Mouse (Mus musculus): ENCODE results near the gene Tns2. TPM values are rescaled to one million over a fixed set of nuclear protein-coding genes. Genes with fewer than 3 reads are reported as not detected.

Gene Tns2
- total and polyA plus RNA-seq, 3 experiments, result 0.42 to 3.1 TPM; not detected in 1

- TF ChIP-seq TAL1 (IDR thresholded peaks at IDR 0.05; ENCODE audit: low read length), result peak; percentile 52
- TF ChIP-seq TCF12 (IDR thresholded peaks at IDR 0.05; ENCODE audit: low read depth, low read length), result no peak
- no peak for TF ChIP-seq ZNF384 (IDR thresholded peaks at IDR 0.05; ENCODE audit: low read depth, low read length)
- Histone ChIP-seq H3K27me3 (ENCODE audit: control insufficient read depth in 1 of 2, insufficient read depth in 2 of 2, low read length in 2 of 2) (no peaks in the 10 kb centered on the region), H3K27ac (ENCODE audit: control insufficient read depth, low read depth, low read length) (no peak overlapping the region)
Observed at GRCm38 (mm10) chr15:102134709-102135108, 34.5 kb downstream of the Tns2 start.

DNA sequence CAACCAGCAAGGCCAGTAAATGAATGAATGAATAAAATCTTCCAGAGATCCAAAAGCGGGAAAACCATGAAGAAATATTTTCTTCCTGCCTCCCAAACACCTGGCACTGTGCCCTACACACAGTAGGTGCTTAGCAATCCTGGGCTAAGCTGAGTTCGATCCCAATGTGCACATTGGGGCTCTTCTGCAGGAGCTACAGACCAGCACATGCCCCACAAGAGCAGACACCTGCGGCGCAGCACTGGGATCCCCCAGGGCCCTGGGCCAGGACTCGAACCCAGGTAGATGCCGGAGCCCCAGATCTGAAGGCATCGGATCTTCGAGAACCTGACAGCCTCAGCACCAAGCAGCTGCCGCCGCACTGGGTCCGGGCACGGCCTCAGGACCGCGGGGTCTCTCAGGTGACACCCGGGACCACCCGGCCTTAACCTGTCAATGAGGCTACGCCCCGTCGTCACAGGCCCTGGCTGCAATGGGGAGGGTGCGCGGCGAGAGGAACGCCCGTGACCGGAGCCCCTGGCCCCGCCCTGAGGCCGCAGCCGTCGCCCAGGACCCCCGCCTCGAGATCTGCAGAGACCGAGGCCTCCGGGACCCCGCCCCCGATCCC is 35.4 kb downstream of the Tns2 start:
- DNase-seq (ENCODE audit: low read depth, low spot score), result no peak
- Histone ChIP-seq H3K4me3 (ENCODE audit: control insufficient read depth in 1 of 2, insufficient read depth in 1 of 2, low read depth in 2 of 2, low read length in 2 of 2) (peak overlapping the region; percentile 93 to 97), H3K36me3 (ENCODE audit: control insufficient read depth in 1 of 2, insufficient read depth in 2 of 2, low read length in 2 of 2) (peaks cover 6 to 16% of the 10 kb centered on the region in 2 experiments), H3K27me3 (ENCODE audit: control insufficient read depth in 1 of 2, insufficient read depth in 2 of 2, low read length in 2 of 2) (no peaks in the 10 kb centered on the region), H3K4me1 (ENCODE audit: control insufficient read depth in 1 of 2, insufficient read depth in 2 of 2, low read length in 2 of 2) (peaks cover 9 to 12% of the 10 kb centered on the region in 2 experiments), H3K79me2 (ENCODE audit: control insufficient read depth, insufficient read depth, low read length, poor library complexity) (peaks cover 12% of the 10 kb centered on the region), H3K27ac (ENCODE audit: control insufficient read depth, low read depth, low read length) (peak overlapping the region; percentile 23), H3K9ac (ENCODE audit: control insufficient read depth, low read depth, low read length, poor library complexity, severe bottlenecking) (peak overlapping the region; percentile 88), H3K9me3 (replicated peaks; ENCODE audit: insufficient read depth, low read length) (no peaks in the 10 kb centered on the region)
- TF ChIP-seq ZKSCAN1 (IDR thresholded peaks at IDR 0.05; ENCODE audit: low read depth, low read length) (peak; percentile 98), POLR2A (IDR thresholded peaks at IDR 0.05; ENCODE audit: control insufficient read depth in 1 of 2, insufficient read depth in 1 of 2, low read depth in 1 of 2, low read length in 2 of 2, poor library complexity in 1 of 2) (peak in 1 of 2 experiments; percentile 52; a peak in 1 of 4 replicates), HCFC1 (IDR thresholded peaks at IDR 0.05; ENCODE audit: low read depth, low read length) (no peak), ETS1 (IDR thresholded peaks at IDR 0.05; ENCODE audit: low read depth, low read length) (no peak), TCF12 (IDR thresholded peaks at IDR 0.05; ENCODE audit: low read depth, low read length) (no peak), MYB (IDR thresholded peaks at IDR 0.05; ENCODE audit: low read depth, low read length) (no peak)

More at GRCm38 (mm10) chr15:102134709-102135108, 34.5 kb downstream of the Tns2 start:
- peaks cover 9 to 16% of the 10 kb centered on the region in 2 experiments for H3K36me3 ChIP-seq (ENCODE audit: control insufficient read depth in 1 of 2, insufficient read depth in 2 of 2, low read length in 2 of 2)
- peak overlapping the region; percentile 88; the same call in 1 of the 2 replicates for H3K9ac ChIP-seq (ENCODE audit: control insufficient read depth, low read depth, low read length, poor library complexity, severe bottlenecking)
- H3K79me2 ChIP-seq (ENCODE audit: control insufficient read depth, insufficient read depth, low read length, poor library complexity), result peaks cover 12% of the 10 kb centered on the region
- H3K9me3 ChIP-seq (replicated peaks; ENCODE audit: insufficient read depth, low read length), result no peaks in the 10 kb centered on the region
- peak; percentile 46 for DNase-seq (ENCODE audit: low read depth, low spot score)
- peak overlapping the region in 1 of 2 experiments; percentile 97; a peak in 1 of 4 replicates for H3K4me3 ChIP-seq (ENCODE audit: control insufficient read depth in 1 of 2, insufficient read depth in 1 of 2, low read depth in 2 of 2, low read length in 2 of 2)
- peaks cover 9 to 12% of the 10 kb centered on the region in 2 experiments for H3K4me1 ChIP-seq (ENCODE audit: control insufficient read depth in 1 of 2, insufficient read depth in 2 of 2, low read length in 2 of 2)

DNA sequence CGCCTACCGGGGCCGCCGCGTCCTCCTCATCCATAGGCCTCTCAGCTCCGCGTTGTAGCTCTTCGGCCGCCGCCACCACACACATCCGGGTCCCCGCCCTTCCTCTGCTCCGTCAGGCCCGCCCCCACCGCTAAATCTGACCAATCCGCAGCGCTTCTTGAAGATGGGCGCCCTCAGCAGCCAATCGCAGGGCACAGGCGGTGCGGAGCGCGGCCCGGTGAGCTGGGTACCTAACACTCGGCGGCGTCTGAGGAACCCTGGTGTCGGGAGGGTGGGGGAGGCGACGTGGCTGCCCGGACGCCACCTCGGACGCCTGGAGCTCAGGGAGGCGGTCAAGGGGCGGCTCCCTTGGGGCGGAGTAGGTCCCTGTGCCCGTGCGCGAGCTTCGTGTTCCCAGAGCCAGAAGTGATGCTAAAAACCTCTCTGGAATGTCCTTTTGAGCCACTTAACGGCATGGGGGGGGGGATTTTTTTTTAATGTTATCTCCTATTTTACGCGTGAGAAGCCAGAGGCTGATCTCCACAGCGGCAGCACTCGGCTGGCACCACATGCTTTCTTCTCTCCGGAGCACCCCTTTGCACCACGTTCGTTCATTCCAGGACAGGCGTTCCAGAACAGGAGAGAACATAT is 36.0 kb downstream of the Tns2 start, which contains the start of gene Spryd3:
Spryd3 (minus strand) TSS at position 106 of the 630 bp plus-strand sequence.
- H3K36me3 ChIP-seq (ENCODE audit: control insufficient read depth in 1 of 2, insufficient read depth in 2 of 2, low read length in 2 of 2), result peaks cover 3 to 16% of the 10 kb centered on the region in 2 experiments
- no peaks in the 10 kb centered on the region for H3K27me3 ChIP-seq (ENCODE audit: control insufficient read depth in 1 of 2, insufficient read depth in 2 of 2, low read length in 2 of 2)
- peaks cover 12% of the 10 kb centered on the region for H3K79me2 ChIP-seq (ENCODE audit: control insufficient read depth, insufficient read depth, low read length, poor library complexity)
- peaks cover 9 to 12% of the 10 kb centered on the region in 2 experiments for H3K4me1 ChIP-seq (ENCODE audit: control insufficient read depth in 1 of 2, insufficient read depth in 2 of 2, low read length in 2 of 2)
- peak within 1 kb of the TSS; percentile 93 to 97 for H3K4me3 ChIP-seq (ENCODE audit: control insufficient read depth in 1 of 2, insufficient read depth in 1 of 2, low read depth in 2 of 2, low read length in 2 of 2)
- H3K9ac ChIP-seq (ENCODE audit: control insufficient read depth, low read depth, low read length, poor library complexity, severe bottlenecking), result peak within 1 kb of the TSS; percentile 88
- peak; percentile 99 for DNase-seq (ENCODE audit: low read depth, low spot score)
- peak within 1 kb of the TSS; percentile 40 for H3K27ac ChIP-seq (ENCODE audit: control insufficient read depth, low read depth, low read length)
- no peaks in the 10 kb centered on the region for H3K9me3 ChIP-seq (replicated peaks; ENCODE audit: insufficient read depth, low read length)
- TF ChIP-seq ZKSCAN1 (IDR thresholded peaks at IDR 0.05; ENCODE audit: low read depth, low read length) (no peak), ZMIZ1 (IDR thresholded peaks at IDR 0.05; ENCODE audit: low read depth, low read length) (peak; percentile 49), SIN3A (IDR thresholded peaks at IDR 0.05; ENCODE audit: low read length) (peak; percentile 90), CTCF (IDR thresholded peaks at IDR 0.05 in 2 of 3, conservative IDR thresholded peaks at IDR 0.05 in 1 of 3; ENCODE audit: control insufficient read depth in 1 of 3, insufficient read depth in 1 of 3, low read depth in 2 of 3, low read length in 3 of 3, poor library complexity in 1 of 3, severe bottlenecking in 1 of 3) (no peak), MAX (IDR thresholded peaks at IDR 0.05; ENCODE audit: low read length) (peak; percentile 65), RCOR1 (IDR thresholded peaks at IDR 0.05; ENCODE audit: low read depth, low read length) (peak; percentile 40; the same call in 1 of the 2 replicates), CHD2 (IDR thresholded peaks at IDR 0.05; ENCODE audit: low read length) (peak; percentile 90), NELFE (IDR thresholded peaks at IDR 0.05; ENCODE audit: low read depth, low read length) (peak; percentile 80), BHLHE40 (IDR thresholded peaks at IDR 0.05; ENCODE audit: borderline replicate concordance, low read depth, low read length) (peak; percentile 62), POLR2A (IDR thresholded peaks at IDR 0.05; ENCODE audit: control insufficient read depth in 1 of 2, insufficient read depth in 1 of 2, low read depth in 1 of 2, low read length in 2 of 2, poor library complexity in 1 of 2) (peak; percentile 75 to 86), USF2 (IDR thresholded peaks at IDR 0.05; ENCODE audit: borderline replicate concordance in 1 of 2, insufficient read depth in 1 of 2, low read depth in 1 of 2, low read length in 2 of 2) (no peak), POLR2AphosphoS5 (IDR thresholded peaks at IDR 0.05; ENCODE audit: borderline replicate concordance, low read depth, low read length) (no peak), EP300 (IDR thresholded peaks at IDR 0.05; ENCODE audit: low read depth in 1 of 2, low read length in 2 of 2) (peak; percentile 16 to 33; a peak in 1 of 4 replicates), TCF12 (IDR thresholded peaks at IDR 0.05; ENCODE audit: low read depth, low read length) (0 out of 2 replicates have a peak, but pooled peaks have one; percentile 25), MXI1 (IDR thresholded peaks at IDR 0.05; ENCODE audit: low read depth, low read length) (peak; percentile 87), KAT2A (conservative IDR thresholded peaks at IDR 0.05; ENCODE audit: low read depth, low read length) (no peak; the same call in 1 of the 2 replicates), MAFK (IDR thresholded peaks at IDR 0.05; ENCODE audit: borderline replicate concordance, low read depth, low read length) (no peak)

Measured in MEL (cell line).